Mouse (Mus musculus) spleen, adult 2 months (tissue): ENCODE results near the gene Gm20388. TPM values are rescaled to one million over a fixed set of nuclear protein-coding genes. Genes with fewer than 3 reads are reported as not detected.

Source experiments
- DNase-seq, 2 experiments: peaks; one replicate each; pipeline versions ENCODE4 v3.0.0 to v3.0.0-alpha.2; 2012 to 2021; ENCODE audit warnings: low spot score in 2 of 2, low read depth in 1 of 2
- H3K27ac ChIP-seq: fragments of 200-500 bp; 2 replicates; pipeline ENCODE4 v1.5.1; 2012; ENCODE audit warnings: low read length, inconsistent platforms; ENCODE audit not compliant: insufficient read depth
- H3K27me3 ChIP-seq: fragments of 200-500 bp; 2 replicates; pipeline ENCODE4 v1.6.1; 2012; ENCODE audit warnings: mild to moderate bottlenecking, moderate library complexity, low read length, inconsistent platforms; ENCODE audit not compliant: control insufficient read depth, insufficient read depth
- H3K36me3 ChIP-seq: fragments of 200-500 bp; 2 replicates; pipeline ENCODE4 v1.6.1; 2012; ENCODE audit warnings: mild to moderate bottlenecking, low read length, inconsistent platforms; ENCODE audit not compliant: control insufficient read depth, insufficient read depth
- H3K4me1 ChIP-seq: fragments of 200-500 bp; 2 replicates; pipeline ENCODE4 v1.6.1; 2011; ENCODE audit warnings: inconsistent platforms; ENCODE audit not compliant: control insufficient read depth, insufficient read depth, insufficient read length
- H3K4me3 ChIP-seq: fragments of 200-500 bp; 2 replicates; pipeline ENCODE4 v1.5.1; 2011; ENCODE audit warnings: mild to moderate bottlenecking, inconsistent platforms; ENCODE audit not compliant: insufficient read depth, insufficient read length; ENCODE audit errors: extremely low read depth
- CTCF ChIP-seq: fragments of 200-500 bp; IDR thresholded peaks from 2 replicates; pipeline ENCODE4 v1.5.1; 2011; ENCODE audit warnings: mild to moderate bottlenecking, inconsistent platforms; ENCODE audit not compliant: insufficient read depth, insufficient read length, insufficient replicate concordance; ENCODE audit errors: extremely low read depth
- POLR2A ChIP-seq: fragments of 200-500 bp; IDR thresholded peaks from 2 replicates; pipeline ENCODE4 v1.6.1; 2011; ENCODE audit warnings: low read depth, low read length, inconsistent platforms
- WGBS: fragments of 180-500 bp; shearing (Covaris S2); methylation state at CpG from one replicate; pipeline ENCODE4 v1.1.7; 2018; 5-methylcytosine and 5-hydroxymethylcytosine counted together
- polyA plus RNA-seq: library from polyadenylated mRNA; depleted of rRNA; stranded (reverse); fragments of >200 nt; gene quantifications from 2 replicates; pipeline ENCODE4 v1.2.3, GENCODE M21; 2012

Gene Gm20388
- polyA plus RNA-seq, 1 experiment: 26.1 TPM

DNA sequence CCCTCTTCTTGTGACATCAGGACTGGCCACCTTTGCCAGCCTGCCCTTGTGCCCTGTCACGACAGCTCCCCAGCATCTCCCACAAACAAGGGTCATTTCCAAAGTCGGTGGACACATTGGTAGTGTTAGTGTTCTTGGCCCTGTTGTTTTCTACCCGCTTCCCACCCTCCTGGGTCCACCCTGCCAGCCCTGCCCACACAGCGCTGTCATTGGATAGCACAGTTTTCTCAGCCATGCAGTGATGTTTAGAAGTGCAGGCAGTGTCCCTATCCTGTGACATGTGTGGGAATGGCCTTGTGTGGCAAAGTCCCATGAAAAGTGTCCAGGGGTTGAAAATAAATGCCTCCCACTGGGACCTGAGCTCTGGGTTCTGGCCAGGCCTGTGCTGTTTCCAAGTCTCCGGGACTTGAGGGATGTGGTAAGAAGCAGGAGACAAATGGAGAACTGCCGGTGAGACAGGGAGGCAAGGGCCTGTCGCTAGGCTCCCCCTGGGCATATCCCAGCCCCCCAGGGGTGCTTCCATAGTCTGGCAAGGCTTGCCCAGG lies 1855.0 kb downstream of the Gm20388 start:
- TF ChIP-seq CTCF: no peak
- no peak for TF ChIP-seq POLR2A
- H3K4me3 ChIP-seq: no peak overlapping the region
- H3K36me3 ChIP-seq: no peaks in the 10 kb centered on the region
- no peaks in the 10 kb centered on the region for H3K4me1 ChIP-seq
- DNase-seq: no peak
- no peak overlapping the region for H3K27ac ChIP-seq
- 74% methylated on average over 7 of the region's 7 CpGs for WGBS
- no peaks in the 10 kb centered on the region for H3K27me3 ChIP-seq

- H3K27me3 ChIP-seq: no peaks in the 10 kb centered on the region
- no peak for DNase-seq
- WGBS: 63% methylated on average over 3 of the region's 3 CpGs
- no peaks in the 10 kb centered on the region for H3K4me1 ChIP-seq
- H3K36me3 ChIP-seq: no peaks in the 10 kb centered on the region
- TF ChIP-seq CTCF (no peak), POLR2A (no peak)
- no peak overlapping the region for H3K4me3 ChIP-seq
- no peak overlapping the region for H3K27ac ChIP-seq
Observed at GRCm38 (mm10) chr8:121769095-121769494, 1858.5 kb downstream of the Gm20388 start.

GRCm38 (mm10) chr8:121769621-121770020 lies 1859.0 kb downstream of the Gm20388 start:
- TF ChIP-seq POLR2A (no peak), CTCF (no peak)
- no peak overlapping the region for H3K27ac ChIP-seq
- 87% methylated on average over 2 of the region's 2 CpGs for WGBS
- no peak for DNase-seq
- no peak overlapping the region for H3K4me3 ChIP-seq
- H3K4me1 ChIP-seq: no peaks in the 10 kb centered on the region
- H3K27me3 ChIP-seq: no peaks in the 10 kb centered on the region
- no peaks in the 10 kb centered on the region for H3K36me3 ChIP-seq

GRCm38 (mm10) chr8:121770845-121771752 lies 1860.5 kb downstream of the Gm20388 start:
- 34% methylated on average over 19 of the region's 19 CpGs for WGBS
- H3K27me3 ChIP-seq: no peaks in the 10 kb centered on the region
- TF ChIP-seq CTCF (no peak), POLR2A (no peak)
- H3K4me3 ChIP-seq: no peak overlapping the region
- no peaks in the 10 kb centered on the region for H3K36me3 ChIP-seq
- no peak for DNase-seq
- no peak overlapping the region for H3K27ac ChIP-seq
- H3K4me1 ChIP-seq: no peaks in the 10 kb centered on the region

DNA sequence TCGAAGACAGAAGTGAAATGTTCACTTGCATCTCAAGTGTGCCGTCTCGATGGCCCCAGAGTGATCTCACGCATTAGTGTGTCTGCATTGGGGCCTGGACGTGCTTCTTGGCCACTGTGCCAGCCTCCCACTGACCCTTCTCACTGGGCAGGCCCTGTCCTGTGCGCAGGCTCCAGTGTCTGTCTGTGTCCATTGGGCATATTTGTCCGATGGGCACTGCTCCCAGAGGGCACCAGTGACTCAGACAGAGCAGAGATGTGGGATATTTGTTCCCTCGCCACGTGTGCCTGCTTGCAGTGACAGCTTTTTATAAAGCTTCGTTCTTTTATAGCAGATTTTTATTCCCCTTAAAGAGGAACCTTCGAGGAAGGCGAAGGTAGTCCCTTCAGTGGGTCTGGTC lies 1863.2 kb downstream of the Gm20388 start:
- no peaks in the 10 kb centered on the region for H3K27me3 ChIP-seq
- no peak overlapping the region for H3K4me3 ChIP-seq
- WGBS: 80% methylated on average over 12 of the region's 12 CpGs

DNA sequence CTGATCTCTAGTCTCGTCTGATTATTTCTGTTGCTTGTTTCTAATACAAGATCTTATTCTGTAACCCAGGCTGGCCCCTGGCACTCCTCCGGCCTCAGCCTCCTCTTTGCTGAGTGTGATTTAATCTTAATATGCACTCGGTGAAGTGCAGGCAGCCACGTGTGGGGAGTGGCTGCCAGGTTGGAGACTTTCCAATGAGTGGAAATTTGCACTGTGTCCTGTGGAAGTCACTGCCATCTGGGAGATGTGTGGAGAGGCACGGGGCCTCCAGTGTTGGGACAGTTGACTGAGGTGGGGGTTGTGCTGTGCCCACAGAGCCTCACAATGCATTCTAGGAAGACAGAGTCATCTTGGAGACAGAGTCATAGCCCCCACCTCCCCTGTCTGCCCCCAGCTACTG lies 1871.9 kb downstream of the Gm20388 start:
- Histone ChIP-seq H3K4me3 (no peak overlapping the region), H3K27me3 (no peaks in the 10 kb centered on the region), H3K27ac (no peak overlapping the region), H3K36me3 (no peaks in the 10 kb centered on the region), H3K4me1 (no peaks in the 10 kb centered on the region)
- 63% methylated on average over 5 of the region's 5 CpGs for WGBS
- TF ChIP-seq CTCF: no peak
- TF ChIP-seq POLR2A: no peak
- no peak for DNase-seq

More for the DNA sequence above, 1863.2 kb downstream of the Gm20388 start:
- TF ChIP-seq POLR2A: no peak
- TF ChIP-seq CTCF: no peak
- H3K36me3 ChIP-seq: no peaks in the 10 kb centered on the region
- no peak overlapping the region for H3K27ac ChIP-seq
- DNase-seq: no peak
- H3K4me1 ChIP-seq: no peaks in the 10 kb centered on the region

DNA sequence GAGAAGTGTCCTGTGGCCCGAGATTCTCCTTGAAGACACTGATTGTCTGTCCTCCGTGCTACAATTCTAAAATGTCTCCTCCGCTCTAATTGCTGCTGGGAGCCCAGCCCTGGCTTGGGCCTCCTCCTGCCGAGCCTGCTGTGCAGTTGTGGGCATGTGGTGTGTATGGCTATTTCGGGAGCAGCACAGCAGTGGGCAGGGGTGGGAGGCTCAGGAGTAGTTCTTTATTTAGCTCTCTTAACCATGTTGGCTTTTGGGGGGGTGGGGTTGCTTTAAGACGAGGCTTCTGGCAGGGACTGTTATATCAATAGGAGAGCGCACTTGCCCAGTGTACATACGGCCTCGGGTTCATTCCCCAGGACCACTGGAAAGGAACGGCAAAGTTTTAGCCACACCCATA lies 1875.9 kb downstream of the Gm20388 start:
- 27% methylated on average over 10 of the region's 10 CpGs for WGBS
- no peaks in the 10 kb centered on the region; the same call in 1 of the 2 replicates for H3K4me1 ChIP-seq
- no peak for TF ChIP-seq CTCF
- no peak for TF ChIP-seq POLR2A
- H3K4me3 ChIP-seq: no peak overlapping the region
- no peaks in the 10 kb centered on the region for H3K27me3 ChIP-seq
- DNase-seq: no peak
- no peak overlapping the region for H3K27ac ChIP-seq
- no peaks in the 10 kb centered on the region for H3K36me3 ChIP-seq
